Mouse (Mus musculus) urinary bladder, postnatal 25 days (tissue): Measurements from ENCODE around the gene Slc16a5.

Source experiments
- DNase-seq: peaks from one replicate; pipeline ENCODE4 v3.0.0; 2022; ENCODE audit warnings: low spot score

Slc16a5 gene

DNA sequence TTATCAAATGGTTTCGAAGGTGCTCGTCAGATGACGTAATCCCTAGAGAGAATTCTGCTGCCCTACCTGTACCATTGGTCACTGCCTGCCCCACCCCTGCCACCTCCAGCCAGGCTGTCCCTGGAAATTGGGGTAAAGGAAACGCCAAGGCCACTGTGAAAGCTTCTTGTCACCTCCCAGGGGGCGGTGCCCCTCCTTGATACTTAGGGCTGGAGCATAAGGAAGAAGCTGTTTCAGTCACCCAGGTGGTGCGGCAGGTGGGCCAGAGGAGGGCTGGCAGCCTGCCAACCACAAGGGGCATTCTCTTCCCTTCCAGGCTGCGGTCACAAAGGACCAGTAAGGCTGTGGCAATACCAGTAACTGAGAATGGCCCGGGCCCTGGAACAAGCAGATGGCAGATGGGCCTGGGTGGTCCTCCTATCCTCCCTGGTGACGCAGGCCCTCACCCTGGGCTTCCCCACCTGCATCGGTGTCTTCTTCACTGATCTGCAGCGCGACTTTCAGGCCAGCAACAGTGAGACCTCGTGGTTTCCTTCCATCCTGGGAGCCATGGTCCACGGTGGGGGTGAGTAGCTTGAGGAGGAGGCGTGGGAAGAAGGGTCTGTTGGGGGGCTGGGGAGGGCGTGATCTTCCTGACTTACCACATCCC is at the start of gene Slc16a5:
TSS of gene Slc16a5 (plus strand) at position 232 of the 649 bp plus-strand sequence.
- no peak for DNase-seq

DNA sequence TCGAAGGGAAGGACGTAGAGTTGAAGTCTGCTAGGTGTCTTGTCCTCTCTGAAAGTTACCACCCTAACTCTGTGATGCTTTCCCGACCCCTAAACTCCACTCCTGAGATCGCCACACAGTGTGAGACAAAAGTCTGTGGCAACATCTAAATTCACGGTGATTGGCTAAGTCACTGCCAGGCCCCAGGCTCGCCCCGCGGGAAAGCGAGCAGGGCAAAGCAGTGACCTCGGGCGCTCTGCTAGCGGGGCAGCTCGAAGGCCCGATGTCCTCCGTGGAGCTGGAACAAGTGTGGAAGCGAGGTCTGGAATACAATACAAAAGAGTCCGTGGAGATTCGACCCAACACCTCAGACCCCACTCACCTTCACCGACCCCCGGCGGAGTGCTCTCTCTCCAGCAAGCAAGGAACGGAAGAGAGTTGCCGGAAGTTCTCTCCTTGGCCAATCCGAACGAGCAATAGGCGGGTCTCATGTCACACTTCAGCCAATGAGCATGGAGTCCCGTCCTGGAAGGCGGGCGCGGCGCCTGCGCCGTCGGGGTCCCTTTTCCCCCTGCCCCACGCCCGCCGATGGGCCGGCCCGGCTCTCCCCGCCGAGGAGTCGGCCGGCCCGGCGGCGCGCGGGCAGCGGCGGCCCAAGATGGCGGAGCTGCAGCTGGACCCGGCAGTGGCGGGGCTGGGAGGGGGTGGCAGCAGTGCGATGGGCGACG is 42.6 kb upstream of the Slc16a5 start, which contains the start of the genes Atp5h and Kctd2:
TSS of gene Atp5h (minus strand) at position 432 of the 707 bp plus-strand sequence.
TSS of gene Kctd2 (plus strand) at position 598 of the 707 bp plus-strand sequence.
- peak; percentile 89 for DNase-seq

DNA sequence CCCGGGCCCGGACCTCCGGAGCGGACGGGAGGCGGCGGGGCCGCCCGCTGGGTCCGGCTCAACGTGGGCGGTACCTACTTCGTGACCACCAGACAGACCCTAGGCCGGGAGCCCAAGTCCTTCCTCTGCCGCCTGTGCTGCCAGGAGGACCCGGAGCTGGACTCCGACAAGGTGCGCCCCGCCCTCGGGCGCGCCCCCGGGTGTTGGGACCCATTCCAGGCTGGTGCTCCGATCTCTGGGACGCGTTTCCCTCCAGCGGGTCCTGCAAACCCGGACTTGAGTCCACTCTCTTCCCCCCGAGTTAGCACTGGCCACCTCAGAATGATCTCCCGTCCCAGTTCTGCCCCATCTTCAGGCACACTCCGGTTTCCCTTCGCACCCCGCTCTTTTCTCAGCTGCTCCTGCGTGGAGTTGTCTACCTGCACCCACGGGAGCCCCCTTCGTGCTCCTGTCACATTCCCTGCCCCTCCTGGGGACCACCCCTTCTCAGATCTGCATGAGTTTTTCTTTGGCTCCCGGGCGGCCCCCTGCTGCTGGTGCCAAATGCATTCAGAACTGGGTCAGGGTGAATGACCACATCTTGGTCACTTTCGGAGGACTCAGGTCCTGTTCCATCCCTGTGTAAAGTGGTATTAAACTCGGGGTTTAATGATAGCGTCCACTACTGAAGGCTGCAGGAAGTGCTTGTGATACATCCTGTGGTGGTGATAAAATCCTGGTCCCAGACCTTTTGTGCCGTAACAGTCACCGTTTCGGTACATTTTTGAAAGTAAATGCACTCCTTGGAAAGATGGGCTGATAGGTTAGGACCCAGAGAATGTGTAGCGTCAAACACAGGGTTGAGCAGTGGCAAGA is 41.7 kb upstream of the Slc16a5 start:
- DNase-seq: peak; percentile 65

DNA sequence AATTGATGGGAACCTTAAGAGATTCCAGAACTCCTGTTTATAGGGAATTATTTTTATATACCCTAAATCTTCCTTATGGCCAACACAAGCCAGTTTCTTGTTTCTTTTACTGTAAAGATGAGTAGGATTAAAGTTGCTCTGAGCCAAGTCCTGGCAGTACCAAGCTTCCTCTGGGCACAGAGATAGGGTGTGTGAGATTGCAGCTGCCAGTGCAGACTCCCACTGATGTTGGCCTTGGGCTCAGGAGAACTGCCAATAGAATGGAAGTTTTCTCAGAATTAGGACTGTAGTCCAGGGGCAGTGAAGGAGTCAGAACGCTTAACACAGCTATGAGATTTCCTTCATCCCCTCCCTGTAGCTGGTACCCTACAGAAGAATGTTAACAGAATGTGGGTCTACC is 40.9 kb upstream of the Slc16a5 start:
- no peak for DNase-seq

DNA sequence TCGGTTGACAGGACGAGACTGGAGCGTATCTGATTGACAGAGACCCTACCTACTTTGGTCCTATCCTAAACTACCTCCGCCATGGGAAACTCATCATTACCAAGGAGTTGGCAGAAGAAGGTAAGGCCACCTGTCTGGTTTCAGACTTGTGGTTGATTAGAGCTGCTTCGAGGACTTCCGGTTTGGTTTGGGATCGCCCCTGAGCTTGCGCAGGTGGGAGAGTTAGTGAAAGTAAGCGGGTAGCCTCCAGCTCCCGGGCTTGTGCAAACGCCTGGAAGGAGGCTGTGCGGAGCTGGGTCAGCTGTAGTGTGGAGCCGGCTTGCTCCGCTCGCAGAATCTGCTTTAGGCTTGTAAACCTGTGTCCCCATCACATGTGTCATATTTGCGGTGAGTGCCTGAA is 40.3 kb upstream of the Slc16a5 start:
- no peak for DNase-seq

DNA sequence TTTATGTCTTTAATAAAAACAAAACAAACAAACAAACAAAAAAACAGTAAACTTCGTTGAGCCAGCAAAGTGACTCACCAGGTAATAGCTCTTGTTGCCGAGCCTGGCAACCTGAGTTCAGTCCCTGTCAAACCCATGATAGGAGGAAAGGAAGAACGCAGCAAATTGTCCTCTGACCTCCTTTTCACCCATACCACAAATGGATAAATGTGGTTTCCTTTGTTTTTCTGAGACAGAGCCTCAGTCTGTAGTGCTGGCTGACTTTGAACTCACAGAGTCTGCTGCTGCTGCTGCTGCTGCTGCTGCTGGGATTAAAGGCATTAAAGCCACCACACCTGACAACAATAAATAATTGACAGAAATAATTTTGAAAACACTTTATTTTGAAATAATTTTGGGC is 39.2 kb upstream of the Slc16a5 start:
- DNase-seq: no peak

DNA sequence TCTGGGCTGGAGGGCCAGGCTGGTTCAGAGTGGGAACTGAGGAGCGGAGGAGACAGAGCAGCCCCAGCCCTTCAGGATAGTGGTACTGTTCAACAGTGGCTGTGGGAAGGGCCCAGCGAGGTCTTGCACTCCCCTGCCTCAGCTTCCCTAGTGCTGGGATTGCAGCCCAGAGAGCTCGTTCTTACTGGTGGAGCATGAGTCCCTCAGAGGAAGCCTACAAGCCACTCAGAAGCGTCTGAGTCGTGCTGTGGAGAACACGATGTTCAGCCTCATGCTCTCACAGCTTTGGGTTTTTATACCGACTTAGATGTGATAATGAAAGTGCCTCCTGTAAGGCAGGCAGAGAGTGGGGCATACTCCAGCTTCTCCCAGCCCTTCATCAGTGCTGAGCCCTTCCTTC is 37.6 kb upstream of the Slc16a5 start:
- no peak for DNase-seq

DNA sequence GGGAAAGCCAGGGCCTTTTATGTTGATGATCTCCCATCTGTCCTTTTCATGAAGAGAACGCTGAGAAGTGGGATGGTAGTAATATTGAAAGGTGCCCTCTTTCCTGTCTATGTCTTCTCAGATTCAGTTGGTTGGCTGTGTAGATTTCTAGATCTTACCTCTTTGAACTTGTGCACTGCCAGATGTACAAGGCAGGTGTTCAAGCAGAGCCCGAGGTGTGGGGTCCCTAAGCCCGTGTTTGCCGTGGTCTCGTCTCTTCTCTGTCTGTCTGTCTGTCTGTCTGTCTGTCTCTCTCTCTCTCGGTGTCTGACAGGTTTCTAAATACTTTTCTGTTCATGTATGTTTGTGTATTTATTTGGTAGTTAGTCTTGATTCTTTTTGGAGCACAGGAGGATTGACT is 36.6 kb upstream of the Slc16a5 start:
- DNase-seq: no peak

DNA sequence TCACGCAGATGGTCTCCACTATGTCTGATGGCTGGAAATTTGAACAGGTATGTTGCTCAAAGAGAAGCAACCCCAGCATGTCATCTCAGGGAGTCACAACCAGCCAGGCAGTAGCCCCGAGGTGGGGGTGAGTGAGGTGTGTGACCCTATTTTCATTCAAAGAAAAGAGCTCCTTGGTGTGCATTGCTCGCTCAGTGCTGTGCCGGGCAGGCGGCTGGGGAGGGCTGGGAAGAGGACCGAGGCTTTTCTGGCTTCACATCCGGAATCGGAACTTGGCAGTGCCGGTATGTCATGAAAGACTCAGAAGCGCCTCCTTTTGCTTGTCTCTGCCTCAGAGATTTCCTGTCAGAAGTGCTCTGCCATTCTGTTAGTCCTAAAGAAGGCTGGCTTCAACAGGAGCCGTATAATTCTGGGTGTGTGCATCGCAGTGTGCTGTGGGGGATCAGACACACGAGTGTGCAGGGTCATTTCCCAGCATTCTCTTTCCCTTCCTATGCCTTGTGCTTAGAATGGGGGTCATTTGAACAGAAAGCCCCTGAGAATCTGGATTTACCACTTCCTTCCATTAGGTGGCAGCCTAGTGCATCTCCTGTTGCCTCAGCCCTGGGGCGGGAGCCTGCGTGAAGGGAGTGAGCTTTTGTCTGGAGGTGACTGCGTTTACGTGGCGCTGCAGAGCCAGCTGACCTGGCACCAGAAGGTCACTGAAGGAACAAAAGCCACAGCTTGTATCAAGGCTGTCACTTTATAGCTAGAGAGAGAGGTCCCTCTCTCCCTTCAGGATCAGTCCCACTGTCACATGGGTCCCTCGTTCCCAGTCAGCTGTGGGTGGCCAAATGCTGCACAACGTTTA is 34.6 kb upstream of the Slc16a5 start:
- peak; percentile 41 for DNase-seq

DNA sequence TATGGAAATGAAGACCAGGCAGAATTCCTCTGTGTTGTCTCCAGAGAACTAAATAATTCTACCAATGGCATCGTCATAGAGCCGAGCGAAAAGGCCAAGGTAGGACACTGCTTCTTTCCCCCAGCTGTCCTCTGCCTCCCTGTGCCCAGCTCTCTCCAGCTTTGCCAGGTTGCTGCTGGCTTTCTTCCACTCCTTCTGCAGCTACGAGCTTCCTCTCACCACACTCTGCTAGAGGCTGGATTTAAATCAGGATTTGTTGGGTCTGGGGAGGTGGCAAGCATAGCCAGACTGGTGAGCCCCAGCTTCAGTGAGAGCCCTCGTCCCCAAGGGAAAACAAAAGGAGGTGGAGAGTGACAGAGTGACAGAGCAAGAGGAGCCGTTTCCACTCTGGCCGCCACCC is 33.0 kb upstream of the Slc16a5 start:
- no peak for DNase-seq

DNA sequence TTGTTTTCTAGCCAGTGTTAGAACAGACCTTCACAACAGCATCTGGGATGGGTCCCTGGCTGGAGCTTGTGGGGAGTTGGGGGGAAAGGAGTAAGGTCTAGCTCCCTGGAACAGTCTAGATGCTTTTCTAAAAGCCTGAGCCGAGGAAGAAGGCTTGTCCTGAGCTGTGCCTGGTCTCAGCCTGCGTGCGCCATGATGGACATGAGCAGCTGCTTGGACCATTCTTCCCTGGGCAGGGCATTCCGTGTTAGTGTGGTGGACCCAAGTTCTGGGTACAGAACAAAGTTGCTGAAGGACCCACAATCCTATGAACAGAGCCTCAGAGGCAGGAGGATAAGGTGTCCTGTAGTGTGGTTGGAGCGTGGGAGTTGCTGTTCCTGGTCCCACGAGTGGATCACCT is 31.7 kb upstream of the Slc16a5 start:
- DNase-seq: no peak

DNA sequence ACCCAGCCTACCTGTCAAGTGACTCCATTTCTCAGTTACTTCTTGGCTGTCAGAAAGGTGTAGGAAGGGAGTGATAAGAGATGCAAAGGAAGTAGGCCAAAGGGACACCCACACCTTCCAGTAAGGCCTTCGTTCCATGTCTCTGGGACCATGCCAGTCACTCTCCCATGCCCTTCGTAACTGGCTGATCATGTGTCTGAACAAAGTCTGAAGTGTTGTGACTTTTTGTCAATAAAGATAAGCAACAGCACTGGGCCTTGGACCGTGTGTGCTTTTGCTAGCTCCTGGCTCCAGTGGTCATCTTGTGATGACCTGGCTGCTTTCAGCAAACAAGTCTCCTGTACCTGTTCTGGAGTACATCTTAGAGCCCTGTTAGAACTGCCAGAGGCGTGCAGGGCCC is 29.5 kb upstream of the Slc16a5 start:
- DNase-seq: no peak

DNA sequence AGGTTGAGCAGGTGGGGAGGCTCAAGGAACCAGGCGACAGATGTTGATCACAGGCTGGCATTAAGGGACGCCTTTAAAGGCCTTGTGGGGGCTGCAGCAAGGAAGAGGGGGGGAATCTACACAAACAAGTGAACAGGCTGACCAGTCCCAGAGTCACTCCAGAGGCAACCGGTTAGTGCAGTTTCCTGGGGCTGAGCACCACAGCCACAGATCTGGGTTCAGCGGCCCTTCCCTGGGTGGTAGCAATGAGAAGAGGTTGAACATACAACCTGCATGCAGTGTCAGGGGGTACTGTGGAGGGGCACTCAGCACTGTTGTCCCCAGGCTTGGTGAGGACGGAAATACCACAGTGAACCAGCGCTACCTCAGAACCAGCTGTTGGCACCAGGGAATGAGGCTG is 28.9 kb upstream of the Slc16a5 start:
- DNase-seq: no peak

DNA sequence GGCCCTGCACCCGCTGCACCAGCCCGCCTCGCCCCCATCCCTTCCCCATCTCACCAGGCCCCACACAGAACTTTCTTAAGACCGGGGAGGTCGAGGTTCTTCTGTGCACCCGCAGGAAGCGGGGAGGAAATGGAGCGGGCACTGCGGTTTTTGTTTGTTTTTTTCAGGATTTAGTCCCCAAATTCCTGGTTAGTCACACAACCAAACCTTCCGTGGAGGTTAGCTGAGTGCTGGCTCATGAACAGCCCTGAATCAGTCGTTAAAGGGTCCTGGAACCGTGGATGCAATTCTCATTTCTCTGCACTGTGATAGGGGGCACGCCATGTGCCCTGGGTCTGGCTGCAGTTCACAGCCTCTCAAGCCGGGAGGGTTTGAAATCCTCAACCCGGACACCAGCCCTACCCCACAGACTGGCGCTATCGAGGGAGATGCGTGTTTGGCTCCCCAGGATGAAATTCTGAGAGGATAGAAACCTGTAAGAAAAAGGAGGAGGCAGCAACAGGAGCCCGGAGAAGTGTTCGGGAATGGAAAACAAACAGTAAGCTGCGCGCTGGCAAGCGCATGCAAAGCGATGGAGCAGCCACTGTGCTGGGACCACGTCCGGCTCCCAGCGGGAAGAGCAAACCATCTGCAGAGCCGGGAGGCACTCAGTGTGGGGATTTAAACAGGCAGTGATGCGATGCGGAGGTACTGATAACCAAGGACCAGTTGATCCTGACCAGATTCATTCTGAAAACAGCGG is 26.5 kb upstream of the Slc16a5 start:
- no peak for DNase-seq

DNA sequence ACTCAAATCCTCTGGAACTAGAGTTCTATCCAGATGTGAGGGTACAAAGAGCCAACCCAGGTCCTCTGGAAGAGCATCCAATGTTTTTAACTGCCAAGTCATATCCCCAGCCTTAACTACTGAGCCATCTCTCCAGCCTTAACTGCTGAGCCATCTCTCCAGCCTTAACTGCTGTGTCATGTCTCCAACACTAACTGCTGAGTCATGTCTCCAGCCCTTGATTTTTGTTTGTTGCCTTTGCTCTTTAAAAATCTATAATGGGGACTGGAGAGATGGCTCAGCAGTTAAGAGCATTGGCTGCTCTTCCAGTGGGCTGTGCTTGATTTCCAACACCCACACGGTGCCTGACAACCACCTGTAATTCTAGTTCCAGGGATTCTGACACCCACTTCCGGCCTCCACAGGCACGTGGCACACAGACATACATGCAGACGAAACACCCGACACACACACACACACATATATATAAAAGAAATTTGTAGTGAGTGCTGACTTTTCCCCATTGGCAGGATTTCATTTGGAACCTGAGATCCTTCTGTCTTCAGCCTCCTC is 24.6 kb upstream of the Slc16a5 start:
- DNase-seq: no peak

DNA sequence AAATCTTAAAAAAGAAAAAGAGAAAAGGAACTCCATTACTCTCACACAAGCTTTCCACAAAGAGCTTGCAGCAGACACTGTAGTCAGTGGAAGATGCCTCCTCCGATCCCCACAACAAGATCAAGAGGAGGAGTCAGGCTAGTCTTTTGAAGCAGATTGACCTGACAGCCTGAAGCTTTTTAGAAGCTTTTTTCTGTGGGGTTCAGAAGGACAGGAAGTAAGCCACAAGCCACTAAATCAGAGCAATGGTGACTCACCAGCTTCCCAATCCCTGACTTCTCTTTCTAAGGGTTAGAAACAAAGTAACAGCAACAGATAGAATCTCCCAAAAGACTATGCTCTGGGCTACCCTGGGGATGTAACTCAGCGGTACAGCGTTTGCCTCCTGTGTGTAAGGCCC is 22.9 kb upstream of the Slc16a5 start:
- no peak for DNase-seq

DNA sequence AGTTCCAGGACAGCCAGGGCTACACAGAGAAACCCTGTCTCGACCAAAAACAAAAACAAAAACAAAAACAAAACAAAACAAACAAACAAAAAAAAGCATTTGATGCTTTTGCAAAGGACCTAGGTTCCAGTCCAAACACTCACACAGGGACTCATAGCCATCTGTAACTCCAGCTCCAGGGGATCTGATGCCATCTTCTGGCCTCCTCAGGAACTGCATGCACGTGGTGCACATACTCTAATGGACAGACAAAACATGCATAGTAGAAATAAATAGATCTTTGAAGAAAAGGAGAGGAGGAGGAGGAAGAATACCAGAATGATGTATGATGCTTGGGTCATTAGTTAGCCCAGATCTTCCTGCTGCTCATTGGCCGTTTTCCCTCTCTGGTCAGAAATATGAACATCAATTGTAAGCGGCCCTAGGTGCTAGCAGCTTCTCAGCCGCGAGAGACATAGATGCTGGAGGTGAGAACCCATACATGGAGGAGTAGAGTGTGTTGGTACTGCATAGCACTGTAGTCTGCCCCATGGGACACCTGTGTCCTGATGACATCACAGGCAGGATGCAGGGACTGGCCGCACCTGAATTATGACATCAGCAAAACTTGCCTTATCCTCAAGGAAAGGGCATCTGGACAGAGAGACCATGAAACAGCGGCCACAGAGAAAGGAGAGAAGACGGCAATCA is 22.2 kb upstream of the Slc16a5 start, which contains the start of gene Trim80:
TSS of gene Trim80 (plus strand) at position 640 of the 690 bp plus-strand sequence.
- DNase-seq: no peak

DNA sequence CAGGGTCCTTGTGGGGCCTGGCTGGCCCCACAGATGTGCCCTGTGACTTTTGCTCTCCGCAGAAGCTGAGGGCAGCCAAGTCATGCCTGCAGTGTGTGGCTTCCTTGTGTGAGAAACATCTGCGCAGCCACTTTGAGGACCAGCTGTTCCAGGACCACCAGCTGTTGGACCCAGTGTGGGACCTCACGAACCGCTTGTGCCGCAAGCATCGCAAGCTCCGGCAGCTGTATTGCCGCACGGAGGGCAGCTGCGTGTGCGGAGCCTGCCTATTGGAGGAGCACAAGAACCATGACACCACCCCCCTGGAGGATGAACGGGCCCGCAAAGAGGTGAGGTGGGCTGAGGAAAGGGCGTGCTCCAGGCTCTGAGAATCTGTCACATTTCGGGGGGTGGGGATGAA is 20.9 kb upstream of the Slc16a5 start:
- no peak for DNase-seq

DNA sequence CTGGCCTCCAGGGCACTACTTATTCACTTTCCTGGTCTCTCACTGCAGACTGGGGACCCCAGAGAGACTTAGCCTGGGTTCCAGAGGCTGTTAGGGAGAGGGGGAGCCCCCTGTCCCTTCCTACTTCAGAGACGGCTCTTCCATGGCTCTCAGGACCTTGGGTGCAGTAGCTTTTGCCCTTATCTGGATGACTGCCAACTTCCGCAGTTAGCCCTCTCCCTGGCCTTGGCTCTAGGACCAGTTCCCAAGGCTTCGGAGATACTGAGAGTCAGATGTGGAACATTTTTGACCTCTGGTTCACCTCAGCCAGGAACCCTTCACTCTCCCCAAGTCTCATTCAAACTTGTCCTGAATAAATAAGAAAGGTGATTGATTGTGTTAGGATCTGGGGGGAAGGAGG is 15.4 kb upstream of the Slc16a5 start:
- DNase-seq: no peak

DNA sequence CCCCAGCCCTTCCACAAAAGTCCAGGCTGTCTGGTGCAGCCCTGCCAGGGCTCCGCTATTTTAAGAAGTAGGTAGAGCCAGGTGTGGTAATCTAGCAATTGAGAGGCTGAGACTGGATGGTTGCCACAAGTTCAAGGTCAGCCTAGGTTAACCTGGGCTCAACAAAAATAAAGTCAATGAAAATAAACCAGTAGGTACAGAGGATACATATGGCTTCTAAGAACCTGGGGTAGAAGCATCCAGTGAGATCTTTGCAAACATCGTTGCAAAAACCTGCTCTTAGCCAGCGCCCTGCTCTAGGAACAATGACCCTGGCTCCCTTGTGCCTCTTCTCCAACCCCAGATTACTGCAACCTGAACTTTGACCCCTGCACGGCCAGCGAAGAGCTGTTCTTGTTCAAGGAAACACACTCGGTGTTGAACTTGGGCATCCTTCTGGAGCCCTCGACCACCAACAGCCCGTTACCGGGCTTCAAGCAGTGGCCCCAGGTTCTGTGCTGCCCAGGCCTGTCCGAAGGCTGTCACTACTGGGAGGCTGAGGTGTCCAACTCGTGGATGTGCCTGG is 14.9 kb upstream of the Slc16a5 start:
- DNase-seq: no peak
